Mouse (Mus musculus) cerebellum, adult 8-10 months (tissue): ENCODE data around the gene Olfr721-ps1.

Experiments
- DNase-seq: peaks from one replicate; pipeline ENCODE4 v3.0.0; 2022

The Olfr721-ps1 gene

GRCm38 (mm10) chr14:14400998-14401397 is at the start of gene Olfr721-ps1:
Olfr721-ps1 (plus strand) TSS chr14:14401298.
- no peak for DNase-seq

GRCm38 (mm10) chr14:14351721-14352590 is 49.1 kb upstream of the Olfr721-ps1 start:
- DNase-seq, result no peak

- no peak for DNase-seq
These were observed 48.5 kb upstream of the Olfr721-ps1 start for GRCm38 (mm10) chr14:14352606-14353005.

GRCm38 (mm10) chr14:14353081-14353732 is 47.9 kb upstream of the Olfr721-ps1 start:
- no peak for DNase-seq

GRCm38 (mm10) chr14:14353740-14354510 is 47.2 kb upstream of the Olfr721-ps1 start:
- no peak for DNase-seq

- DNase-seq, result no peak
These were observed 46.4 kb upstream of the Olfr721-ps1 start for GRCm38 (mm10) chr14:14354511-14355359.

- DNase-seq, result no peak
These were observed 45.8 kb upstream of the Olfr721-ps1 start for GRCm38 (mm10) chr14:14355360-14355646.

GRCm38 (mm10) chr14:14395535-14395934 is 5.6 kb upstream of the Olfr721-ps1 start:
- no peak for DNase-seq

GRCm38 (mm10) chr14:14436078-14436658 is 35.1 kb downstream of the Olfr721-ps1 start:
- DNase-seq, result no peak
